Mouse (Mus musculus): ENCODE data around the gene Abr.
A peak's percentile ranks its signal among the peaks of the same experiment; 100 is the strongest.

Gene Abr

GRCm38 (mm10) chr11:76405113-76405512 lies 217.0 kb downstream of the Abr start:
- DNase-seq, result no peak

DNA sequence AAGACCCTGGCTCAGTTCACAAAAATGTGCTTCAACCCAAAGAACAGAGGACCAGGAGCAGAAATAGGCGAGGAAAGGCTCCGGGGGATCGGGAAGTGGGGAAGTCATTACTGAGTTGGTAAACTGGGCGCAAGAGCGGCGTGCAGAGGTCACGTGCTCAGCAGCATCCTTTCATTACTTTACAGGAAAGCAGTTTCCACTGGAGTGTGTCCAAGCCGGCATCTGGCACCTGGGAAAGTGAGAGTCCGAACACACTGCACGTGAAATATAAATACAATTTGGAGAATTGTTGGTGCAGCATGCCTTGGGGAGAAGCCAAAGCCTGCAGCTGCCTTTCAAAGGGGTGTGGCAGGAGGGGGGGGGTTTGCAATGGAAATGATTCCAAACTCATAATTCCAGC lies 220.7 kb downstream of the Abr start:
- no peak for DNase-seq

GRCm38 (mm10) chr11:76399587-76400330 lies 222.4 kb downstream of the Abr start:
- peak; percentile 49 to 62 for DNase-seq

GRCm38 (mm10) chr11:76398798-76399586 lies 223.1 kb downstream of the Abr start, which contains the start of gene Nxn:
Gene Nxn, minus strand, starts transcription at chr11:76399140.
- DNase-seq, result peak; percentile 95 to 98

DNA sequence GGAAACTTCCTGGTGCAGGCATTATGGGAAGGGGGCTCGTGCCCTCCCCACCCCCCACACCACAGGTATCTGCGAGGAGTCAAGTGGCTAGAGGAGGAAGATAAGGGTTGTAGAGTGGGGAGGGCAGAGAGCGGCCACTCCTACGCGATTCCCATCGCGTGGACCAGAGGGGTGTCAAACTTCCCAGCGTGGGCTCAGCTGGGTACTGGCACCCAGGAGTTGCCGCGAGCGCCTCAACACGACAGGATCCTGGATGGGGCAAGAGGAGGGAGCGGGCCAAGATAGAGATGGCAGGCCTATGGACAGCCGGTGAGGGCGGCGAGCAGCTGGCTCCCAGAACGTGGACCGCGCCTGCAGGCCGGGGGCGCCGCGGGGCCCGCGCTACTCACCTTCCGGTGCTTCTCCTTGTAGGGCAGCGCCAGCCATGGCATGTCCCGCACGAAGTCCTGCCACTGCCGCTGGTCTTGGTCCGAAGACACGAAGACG lies 223.8 kb downstream of the Abr start:
- peak; percentile 43 to 66 for DNase-seq

DNA sequence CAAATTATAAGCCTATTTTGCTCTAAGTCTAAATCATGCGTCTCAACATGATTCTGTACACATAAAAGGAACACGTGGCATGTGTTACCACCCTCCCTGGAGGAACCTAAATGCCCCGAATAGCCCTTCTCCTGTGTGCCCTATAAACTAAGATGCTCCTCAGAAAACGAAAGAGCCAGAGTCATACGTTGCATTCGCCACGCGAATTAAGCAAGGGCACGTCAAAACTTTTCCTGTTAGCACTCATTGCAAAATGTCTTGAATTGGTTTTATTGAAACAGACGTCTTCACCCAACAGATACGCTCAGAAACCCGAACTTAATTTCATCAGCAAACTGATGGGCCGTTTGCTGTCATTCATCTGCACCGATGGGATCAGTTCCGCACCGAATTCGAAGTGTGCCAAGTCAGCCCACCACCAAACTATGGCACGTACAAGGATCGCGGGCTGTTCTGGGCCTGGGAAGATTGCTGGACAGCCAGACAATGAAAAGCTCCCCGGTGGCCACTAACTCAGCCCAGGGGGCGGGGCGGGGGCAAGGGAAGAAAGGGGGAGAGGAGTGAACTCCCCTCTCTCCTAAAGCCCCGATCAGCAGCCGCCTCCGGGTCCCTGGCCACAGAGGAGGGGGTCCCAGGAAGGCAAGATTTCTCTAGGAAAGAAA lies 224.3 kb downstream of the Abr start:
- peak; percentile 22 to 65 for DNase-seq

DNA sequence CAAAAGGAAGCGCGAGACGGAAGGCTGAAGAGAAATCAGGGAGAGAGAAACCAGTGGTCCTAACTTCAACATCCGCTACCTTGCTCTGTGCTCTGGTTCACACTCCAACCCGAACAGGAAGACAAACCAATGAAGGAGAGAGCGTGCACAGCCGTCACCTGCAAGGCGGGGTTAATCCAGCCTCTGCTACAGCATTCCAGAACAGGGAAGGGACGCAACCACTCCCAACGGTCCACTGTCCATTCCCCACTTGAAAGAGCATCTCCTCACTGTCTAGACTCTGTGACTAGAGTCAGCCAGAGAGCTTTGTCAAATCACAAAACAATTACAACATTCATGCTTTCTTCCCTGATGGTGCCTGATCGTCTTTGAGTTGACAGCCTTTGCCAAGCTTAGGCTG lies 229.1 kb downstream of the Abr start:
- DNase-seq, result no peak

- no peak for DNase-seq
Observed at GRCm38 (mm10) chr11:76392532-76392931, 229.6 kb downstream of the Abr start.

DNA sequence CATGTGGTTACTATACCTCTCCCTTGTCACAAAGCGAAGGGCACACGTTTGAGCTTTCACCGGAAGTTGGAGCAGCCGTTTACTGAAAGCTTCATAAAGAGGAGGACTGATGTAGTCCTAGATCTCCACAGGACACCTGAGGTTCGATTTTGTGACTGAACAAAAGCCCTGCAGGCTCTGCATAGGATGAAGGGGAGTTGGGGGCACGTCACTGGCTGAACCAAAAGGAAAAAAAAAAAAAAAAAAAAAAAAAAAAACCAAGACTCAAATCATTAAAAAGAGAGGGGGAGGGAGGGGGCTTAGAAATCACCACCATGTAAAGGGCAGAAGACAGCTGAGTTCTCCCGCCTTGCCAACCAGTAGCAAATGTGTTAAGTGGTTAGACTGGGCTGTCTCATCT lies 233.4 kb downstream of the Abr start:
- DNase-seq, result no peak

GRCm38 (mm10) chr11:76387097-76387496 lies 235.0 kb downstream of the Abr start:
- no peak for DNase-seq

- DNase-seq, result no peak
Observed at GRCm38 (mm10) chr11:76385746-76386145, 236.4 kb downstream of the Abr start.

- DNase-seq, result no peak
Observed at GRCm38 (mm10) chr11:76385017-76385416, 237.1 kb downstream of the Abr start.

GRCm38 (mm10) chr11:76384307-76384706 lies 237.8 kb downstream of the Abr start:
- no peak for DNase-seq

DNA sequence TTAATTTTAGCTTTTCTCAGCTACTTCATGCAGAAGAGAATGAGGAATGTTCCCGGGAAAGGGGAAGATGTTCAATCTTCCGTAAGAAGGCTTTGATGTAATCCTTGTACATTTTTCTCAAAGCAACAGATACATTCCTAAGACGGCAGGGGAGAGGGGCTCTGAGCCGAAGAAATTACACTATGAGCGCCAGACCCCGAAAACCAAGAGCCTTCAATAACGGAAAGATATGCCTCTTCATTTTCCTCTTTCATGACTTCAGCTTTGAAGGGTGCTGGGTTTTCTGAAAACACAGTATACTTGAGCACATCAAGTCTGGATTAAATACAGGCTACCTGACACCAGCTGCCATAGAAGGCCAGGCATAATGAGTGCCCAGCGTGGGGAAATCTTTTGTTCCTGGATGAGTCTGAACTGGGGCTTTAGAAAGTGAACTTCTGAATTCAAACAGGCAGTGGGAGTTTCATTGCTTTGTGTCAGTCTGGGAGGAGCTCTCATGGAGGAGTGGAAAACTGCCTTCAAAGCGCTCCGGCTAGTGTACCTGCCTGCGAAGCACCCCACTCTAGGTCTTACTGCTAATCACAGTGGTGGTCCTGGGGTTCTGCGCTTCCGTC lies 239.3 kb downstream of the Abr start:
- DNase-seq, result no peak

DNA sequence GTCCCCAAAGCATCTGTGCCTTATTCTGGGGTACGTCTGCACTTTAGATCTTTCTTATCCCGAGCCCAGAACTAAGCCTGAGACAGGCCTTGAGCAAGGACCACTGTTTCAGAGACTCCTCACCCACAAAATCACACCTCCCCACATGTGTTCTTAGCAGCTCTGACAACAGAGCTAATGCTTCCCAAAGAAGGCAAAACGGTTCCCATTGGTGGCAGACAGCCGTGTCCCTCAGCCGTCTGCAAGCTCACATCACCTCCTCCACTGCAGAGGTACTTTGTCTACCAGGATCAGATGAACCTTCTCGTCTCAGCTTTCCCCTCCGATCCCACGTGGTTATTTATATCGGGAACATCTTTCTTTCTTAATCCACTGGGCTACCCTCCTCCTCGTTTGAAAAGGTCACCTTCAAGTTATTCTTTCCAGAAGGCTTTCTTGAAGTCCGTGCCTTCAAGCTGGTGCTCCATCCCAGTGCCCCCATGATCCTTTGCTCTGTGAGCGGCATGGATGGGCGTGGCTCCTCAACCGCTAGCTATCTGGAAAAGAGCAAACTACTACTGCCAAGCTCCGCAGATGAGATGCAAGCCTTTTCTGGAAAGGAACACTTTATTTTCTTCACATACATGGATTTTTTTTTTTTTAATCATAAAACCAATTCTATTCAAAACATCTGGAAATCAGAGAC lies 240.8 kb downstream of the Abr start:
- no peak for DNase-seq

DNA sequence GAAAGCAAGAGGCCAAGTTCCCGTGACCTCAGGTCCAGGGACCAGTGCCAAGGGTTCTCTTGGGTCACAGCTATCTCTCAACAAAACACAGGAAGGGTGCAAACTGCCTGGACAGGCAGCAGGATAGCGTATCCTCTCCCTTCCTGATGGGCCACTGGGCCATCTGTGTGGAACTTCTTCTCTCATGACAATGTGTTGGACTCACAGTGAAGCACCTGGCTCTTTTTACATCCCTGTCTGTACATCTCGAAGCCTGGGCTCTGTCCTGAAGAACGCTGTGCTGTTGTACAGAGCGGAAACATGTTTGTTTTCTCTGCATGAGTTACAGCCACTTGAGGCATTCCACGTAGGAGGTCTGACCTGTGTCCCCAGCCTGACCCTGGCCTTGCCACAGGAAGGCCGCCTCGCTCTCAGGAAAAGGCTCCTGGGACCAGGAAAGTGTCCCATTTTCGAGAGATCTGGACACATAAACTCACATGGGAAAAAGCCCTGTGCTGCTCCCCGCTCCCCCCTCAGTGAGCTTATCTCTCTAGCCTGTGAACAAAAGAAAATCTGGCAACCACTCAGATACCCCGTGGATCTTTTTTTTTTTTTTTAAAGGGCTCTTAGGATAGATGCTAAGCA lies 242.1 kb downstream of the Abr start:
- peak; percentile 80 to 88 for DNase-seq

DNA sequence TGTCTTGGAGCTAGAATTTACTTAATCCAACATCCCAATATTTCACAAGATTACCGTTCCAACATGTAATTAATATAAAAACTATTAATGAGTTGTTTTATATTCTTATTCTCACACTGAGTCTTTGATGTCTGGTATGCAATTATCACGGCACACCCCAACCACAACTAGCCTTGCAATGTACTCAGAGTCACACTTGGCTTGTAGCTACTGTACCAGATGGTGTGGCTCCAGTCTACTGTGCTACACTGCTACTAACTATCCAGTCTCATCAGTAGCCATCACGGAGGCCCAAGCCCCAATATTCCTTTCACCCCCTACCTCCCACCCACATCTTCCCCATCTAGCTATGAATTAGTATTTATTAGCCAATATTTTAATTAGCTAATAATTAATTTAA lies 245.7 kb downstream of the Abr start:
- DNase-seq, result no peak

DNA sequence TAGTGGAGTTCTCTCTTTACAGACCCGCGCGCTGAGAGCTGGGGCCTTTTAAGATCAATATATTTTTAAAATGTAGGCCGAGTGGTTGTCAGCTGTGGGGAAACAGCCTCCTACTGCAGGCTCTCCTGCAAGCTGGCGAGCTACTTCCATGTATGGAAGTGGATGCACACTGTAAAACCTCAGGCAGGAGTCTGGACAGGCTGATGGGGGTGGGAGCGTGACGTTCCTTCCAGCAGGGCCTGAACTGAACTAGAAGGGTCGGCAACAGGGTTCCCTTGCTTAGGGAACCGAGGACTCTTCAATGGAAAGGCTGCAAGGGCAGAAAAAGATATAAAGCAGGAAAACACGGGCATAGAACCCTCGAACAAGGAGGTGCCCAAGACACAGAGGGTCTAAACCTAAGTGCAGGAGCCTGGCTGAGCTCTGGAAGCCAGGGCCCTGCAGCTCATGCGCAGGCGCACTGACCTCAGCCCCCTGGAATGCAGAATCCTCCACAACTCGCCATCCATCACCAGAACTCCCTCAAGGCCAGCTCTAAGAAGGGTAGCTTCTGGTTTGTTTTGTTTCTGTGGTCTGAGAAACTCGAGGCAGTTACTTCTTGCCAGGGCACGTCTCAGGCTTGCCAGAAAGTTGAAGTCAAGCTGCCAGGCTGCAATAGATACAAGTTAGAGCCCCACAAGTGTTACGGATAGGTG lies 247.5 kb downstream of the Abr start:
- peak; percentile 74 to 78 for DNase-seq

DNA sequence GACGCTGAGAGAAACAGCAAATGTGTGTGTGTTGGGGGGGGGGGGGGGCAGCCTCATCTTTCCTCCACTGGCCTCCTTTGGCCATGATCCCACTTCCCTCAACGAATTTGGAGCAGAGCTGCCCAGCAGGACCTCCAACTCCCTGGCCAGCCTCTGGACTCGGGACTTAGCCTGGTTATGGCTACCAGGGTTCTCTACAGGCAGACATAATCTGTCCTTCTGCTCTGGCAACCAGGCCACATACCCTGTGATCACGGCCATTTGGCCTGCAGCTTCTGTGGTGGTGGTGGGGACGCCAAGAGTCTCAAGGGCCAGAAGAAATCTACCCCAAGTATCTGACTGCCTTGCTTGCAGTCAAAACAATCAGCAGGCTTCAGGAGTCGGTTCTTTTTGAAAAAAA lies 249.6 kb downstream of the Abr start:
- DNase-seq, result no peak

- peak in 1 of 2 experiments; percentile 16 for DNase-seq
Observed at GRCm38 (mm10) chr11:76372120-76372519, 250.0 kb downstream of the Abr start.

- DNase-seq, result no peak
Observed at GRCm38 (mm10) chr11:76370491-76370890, 251.6 kb downstream of the Abr start.

All from kidney, postnatal 36 days (tissue).